Mouse (Mus musculus) C2C12 (cell line): ENCODE measurements at regions not wholly inside any gene's neighbourhood (a gene's known extent, or its start where the extent isn't known, plus 50 kb on each side); places are given as distances from the start of the nearest gene placed in this dataset.

Experiments
- CEBPB ChIP-seq: IDR thresholded peaks from one replicate; pipeline ENCODE4 v1.6.1; 2011; ENCODE audit warnings: low read depth, mild to moderate bottlenecking, control low read depth, moderate library complexity
- CTCF ChIP-seq: IDR thresholded peaks from one replicate; pipeline ENCODE4 v1.5.1; 2011; ENCODE audit not compliant: control insufficient read depth, insufficient read depth, insufficient read length
- FOSL1 ChIP-seq: IDR thresholded peaks from one replicate; pipeline ENCODE4 v1.8.0; 2011; ENCODE audit warnings: mild to moderate bottlenecking, low read length; ENCODE audit not compliant: poor library complexity, insufficient read depth, severe bottlenecking
- MAX ChIP-seq: IDR thresholded peaks from one replicate; pipeline ENCODE4 v1.6.1; 2011; ENCODE audit warnings: mild to moderate bottlenecking, control low read depth
- MYOD1 ChIP-seq: IDR thresholded peaks from one replicate; pipeline ENCODE4 v1.6.1; 2011; ENCODE audit warnings: low read depth; ENCODE audit not compliant: control insufficient read depth, insufficient read length
- MYOG ChIP-seq: IDR thresholded peaks from one replicate; pipeline ENCODE4 v1.6.1; 2011; ENCODE audit not compliant: control insufficient read depth, insufficient read length; ENCODE audit errors: extremely low read depth
- USF1 ChIP-seq: IDR thresholded peaks from one replicate; pipeline ENCODE4 v1.6.1; 2011; ENCODE audit warnings: low read depth, mild to moderate bottlenecking, control low read depth, moderate library complexity

DNA sequence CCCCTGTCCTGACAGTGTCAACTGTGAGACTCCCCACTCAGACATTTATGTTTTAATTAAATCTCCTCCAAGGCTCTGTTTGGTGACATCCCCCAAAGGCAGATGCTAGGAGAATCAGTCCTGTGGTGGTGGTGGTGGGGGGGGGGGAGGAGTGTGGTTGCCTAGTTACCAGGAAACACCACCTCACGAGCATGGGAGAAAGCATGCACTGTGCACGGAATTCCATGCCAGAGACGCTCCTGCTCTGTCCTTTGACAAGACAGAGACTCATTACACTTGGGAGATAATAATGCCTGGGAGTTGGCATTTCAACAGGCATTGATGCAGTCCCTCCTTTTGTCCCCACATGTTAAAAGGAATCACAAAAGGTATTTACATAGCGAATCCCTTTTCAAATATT, 240.6 kb downstream of the Cbln1 start:
- no peak for TF ChIP-seq CTCF
- TF ChIP-seq MYOD1 = no peak
- TF ChIP-seq MAX = no peak
- TF ChIP-seq USF1 = no peak
- no peak for TF ChIP-seq MYOG
- no peak for TF ChIP-seq FOSL1
- TF ChIP-seq CEBPB = no peak
